Mouse (Mus musculus): ENCODE measurements at regions not wholly inside any gene's neighbourhood (a gene's known extent, or its start where the extent isn't known, plus 50 kb on each side); places are given as distances from the start of the nearest gene placed in this dataset.

- no peak for DNase-seq (ENCODE audit: low read depth)
Observed at GRCm38 (mm10) chr1:9434952-9435664, 1978.8 kb upstream of the A830018L16Rik start.

GRCm38 (mm10) chr1:9442937-9443336, 1971.0 kb upstream of the A830018L16Rik start:
- DNase-seq (ENCODE audit: low read depth) = no peak

- no peak for DNase-seq (ENCODE audit: low read depth)
Observed at GRCm38 (mm10) chr1:9469512-9469911, 1944.4 kb upstream of the A830018L16Rik start.

GRCm38 (mm10) chr1:9470003-9470402, 1943.9 kb upstream of the A830018L16Rik start:
- peak; percentile 14 for DNase-seq (ENCODE audit: low read depth)

All from NIH3T3 (cell line).